Mouse (Mus musculus) hindbrain, embryonic 12.5 days (tissue): Measurements from ENCODE around the gene Qrfp. TPM values are rescaled to one million over a fixed set of nuclear protein-coding genes. Genes with fewer than 3 reads are reported as not detected.

ENCODE experiments used
- ATAC-seq: fragments of 200-750 bp; cut with Nextera tagmentation; 2 replicates; pipeline ENCODE4 v1.8.0; 2017; ENCODE audit warnings: moderate TSS enrichment; ENCODE audit not compliant: low FRiP score
- H3K27ac ChIP-seq: fragments of 300-500 bp; sonication (generic); 2 replicates; pipeline ENCODE4 v1.5.1; 2016; ENCODE audit warnings: mild to moderate bottlenecking
- H3K27me3 ChIP-seq: fragments of 300-500 bp; sonication (generic); 2 replicates; pipeline ENCODE4 v1.6.1; 2016; ENCODE audit warnings: mild to moderate bottlenecking
- H3K36me3 ChIP-seq: fragments of 300-500 bp; sonication (generic); 2 replicates; pipeline ENCODE4 v1.6.1; 2016; ENCODE audit warnings: mild to moderate bottlenecking
- H3K4me1 ChIP-seq: fragments of 300-500 bp; sonication (generic); 2 replicates; pipeline ENCODE4 v1.6.1; 2016
- H3K4me2 ChIP-seq: fragments of 300-500 bp; sonication (generic); replicated peaks from 2 replicates; pipeline ENCODE4 v1.6.1; 2016; ENCODE audit warnings: mild to moderate bottlenecking
- H3K4me3 ChIP-seq: fragments of 300-500 bp; sonication (generic); 2 replicates; pipeline ENCODE4 v1.5.1; 2016; ENCODE audit warnings: mild to moderate bottlenecking
- H3K9ac ChIP-seq: fragments of 300-500 bp; sonication (generic); 2 replicates; pipeline ENCODE4 v1.6.1; 2016; ENCODE audit warnings: mild to moderate bottlenecking, moderate library complexity
- H3K9me3 ChIP-seq: fragments of 300-500 bp; sonication (generic); replicated peaks from 2 replicates; pipeline ENCODE4 v1.6.1; 2016; ENCODE audit warnings: mild to moderate bottlenecking
- WGBS: fragments of 180-500 bp; shearing (Covaris S2); methylation state at CpG from one replicate; pipeline ENCODE4 v1.1.7; 2016; 5-methylcytosine and 5-hydroxymethylcytosine counted together
- polyA plus RNA-seq: library from polyadenylated mRNA; unstranded; fragments of >200 nt; fragmentation: Nextera tagmentation; extraction: Ambion mirVana; gene quantifications from 2 replicates; pipeline ENCODE4 v1.2.1, GENCODE M21; 2016

The Qrfp gene
- polyA plus RNA-seq, 1 experiment from 2014 or later = 0.18 TPM

GRCm38 (mm10) chr2:31763271-31763670, 47.1 kb downstream of the Qrfp start:
- no peak overlapping the region for H3K27ac ChIP-seq
- H3K4me1 ChIP-seq = peaks cover 60% of the 10 kb centered on the region
- no peak overlapping the region for H3K4me3 ChIP-seq

GRCm38 (mm10) chr2:31762853-31763252, 47.5 kb downstream of the Qrfp start:
- Histone ChIP-seq H3K9ac (no peak overlapping the region), H3K4me3 (no peak overlapping the region), H3K4me1 (peaks cover 57% of the 10 kb centered on the region), H3K4me2 (peak overlapping the region; percentile 89), H3K36me3 (no peaks in the 10 kb centered on the region), H3K9me3 (no peaks in the 10 kb centered on the region), H3K27me3 (no peaks in the 10 kb centered on the region), H3K27ac (no peak overlapping the region)
- no peak for ATAC-seq
- 3% methylated on average over 2 of the region's 2 CpGs for WGBS

More at GRCm38 (mm10) chr2:31763271-31763670, 47.1 kb downstream of the Qrfp start:
- ATAC-seq = no peak
- no peaks in the 10 kb centered on the region for H3K36me3 ChIP-seq
- H3K4me2 ChIP-seq = 0 out of 2 replicates have a peak overlapping the region, but pooled peaks have one; percentile 89
- H3K27me3 ChIP-seq = no peaks in the 10 kb centered on the region
- 5% methylated on average over 2 of the region's 2 CpGs for WGBS
- no peaks in the 10 kb centered on the region for H3K9me3 ChIP-seq
- no peak overlapping the region for H3K9ac ChIP-seq

- WGBS = 32% methylated on average over 3 of the region's 3 CpGs
- Histone ChIP-seq H3K27ac (peak overlapping the region; percentile 86; the same call in 1 of the 2 replicates), H3K9me3 (no peaks in the 10 kb centered on the region), H3K4me2 (peak overlapping the region; percentile 89), H3K4me1 (peaks cover 57% of the 10 kb centered on the region), H3K4me3 (peak overlapping the region; percentile 76), H3K27me3 (no peaks in the 10 kb centered on the region), H3K9ac (peak overlapping the region; percentile 92; the same call in 1 of the 2 replicates), H3K36me3 (no peaks in the 10 kb centered on the region)
- no peak for ATAC-seq
Observed at GRCm38 (mm10) chr2:31762155-31762554, 48.2 kb downstream of the Qrfp start.

- Histone ChIP-seq H3K9ac (peak overlapping the region; percentile 92), H3K4me1 (peaks cover 59% of the 10 kb centered on the region), H3K36me3 (no peaks in the 10 kb centered on the region), H3K4me3 (peak overlapping the region; percentile 76), H3K9me3 (no peaks in the 10 kb centered on the region), H3K27ac (peak overlapping the region; percentile 86), H3K27me3 (no peaks in the 10 kb centered on the region), H3K4me2 (peak overlapping the region; percentile 89)
- WGBS = 7% methylated on average over 4 of the region's 4 CpGs
- ATAC-seq = no peak
Observed at GRCm38 (mm10) chr2:31761585-31761984, 48.8 kb downstream of the Qrfp start.

- peak overlapping the region; percentile 76 for H3K4me3 ChIP-seq
- 9% methylated on average over 7 of the region's 7 CpGs for WGBS
- no peaks in the 10 kb centered on the region for H3K9me3 ChIP-seq
- H3K27ac ChIP-seq = peak overlapping the region; percentile 86
- no peaks in the 10 kb centered on the region for H3K27me3 ChIP-seq
- peaks cover 59% of the 10 kb centered on the region for H3K4me1 ChIP-seq
- peak overlapping the region; percentile 89 for H3K4me2 ChIP-seq
- no peaks in the 10 kb centered on the region for H3K36me3 ChIP-seq
- ATAC-seq = no peak
- peak overlapping the region; percentile 92 for H3K9ac ChIP-seq
Observed at GRCm38 (mm10) chr2:31761115-31761531, 49.3 kb downstream of the Qrfp start.

- H3K36me3 ChIP-seq = no peaks in the 10 kb centered on the region
- peak overlapping the region; percentile 76 for H3K4me3 ChIP-seq
- H3K9me3 ChIP-seq = no peaks in the 10 kb centered on the region
- no peak for ATAC-seq
- H3K27ac ChIP-seq = peak overlapping the region; percentile 86
- H3K4me1 ChIP-seq = peaks cover 53% of the 10 kb centered on the region
- H3K9ac ChIP-seq = peak overlapping the region; percentile 92
- no peaks in the 10 kb centered on the region for H3K27me3 ChIP-seq
- 0% methylated on average over 1 of the region's 1 CpGs for WGBS
- H3K4me2 ChIP-seq = peak overlapping the region; percentile 89
Observed at GRCm38 (mm10) chr2:31760486-31760885, 49.9 kb downstream of the Qrfp start.

- Histone ChIP-seq H3K9ac (peak overlapping the region; percentile 92), H3K9me3 (no peaks in the 10 kb centered on the region), H3K4me1 (peaks cover 48% of the 10 kb centered on the region), H3K27ac (peak overlapping the region; percentile 86), H3K27me3 (no peaks in the 10 kb centered on the region), H3K36me3 (no peaks in the 10 kb centered on the region), H3K4me3 (peak overlapping the region; percentile 76), H3K4me2 (peak overlapping the region; percentile 89)
- peak; percentile 91 for ATAC-seq
- WGBS = under 1% methylated on average over 42 of the region's 42 CpGs
Observed at GRCm38 (mm10) chr2:31759751-31760460, 50.5 kb downstream of the Qrfp start.

- ATAC-seq = no peak
- 90% methylated on average over 5 of the region's 5 CpGs for WGBS
- Histone ChIP-seq H3K9me3 (no peaks in the 10 kb centered on the region), H3K27ac (no peak overlapping the region), H3K4me2 (peak overlapping the region; percentile 89), H3K4me3 (no peak overlapping the region), H3K36me3 (no peaks in the 10 kb centered on the region), H3K9ac (no peak overlapping the region), H3K4me1 (peaks cover 46% of the 10 kb centered on the region), H3K27me3 (no peaks in the 10 kb centered on the region)
Observed at GRCm38 (mm10) chr2:31758966-31759365, 51.4 kb downstream of the Qrfp start.

- ATAC-seq = no peak
- Histone ChIP-seq H3K27me3 (no peaks in the 10 kb centered on the region), H3K9ac (no peak overlapping the region), H3K9me3 (no peaks in the 10 kb centered on the region), H3K36me3 (no peaks in the 10 kb centered on the region), H3K4me3 (no peak overlapping the region), H3K4me1 (peaks cover 36% of the 10 kb centered on the region), H3K4me2 (no peak overlapping the region), H3K27ac (no peak overlapping the region)
Observed at GRCm38 (mm10) chr2:31757472-31757871, 52.9 kb downstream of the Qrfp start.

Other genes starting within 250 kb of the Qrfp start
- gene Fubp3, start 237.9 kb downstream of the Qrfp start, polyA plus RNA-seq = 86.0 and 96.8 TPM in 2 replicates
- gene Prdm12, start 170.5 kb downstream of the Qrfp start, polyA plus RNA-seq = 6.7 and 10.4 TPM in 2 replicates
- 46.4 and 49.4 TPM in 2 replicates for gene Exosc2, start 139.9 kb downstream of the Qrfp start, polyA plus RNA-seq
- 44.7 and 47.2 TPM in 2 replicates for gene Abl1, start 122.2 kb downstream of the Qrfp start, polyA plus RNA-seq
- 3.7 and 4.4 TPM in 2 replicates for gene Fibcd1, start 35.4 kb upstream of the Qrfp start, polyA plus RNA-seq
- gene Lamc3, start 76.7 kb upstream of the Qrfp start, polyA plus RNA-seq = 7.2 and 7.6 TPM in 2 replicates
- gene Aif1l, start 139.6 kb upstream of the Qrfp start, polyA plus RNA-seq = 44.1 and 58.0 TPM in 2 replicates
- gene Nup214, start 163.9 kb upstream of the Qrfp start, polyA plus RNA-seq = 75.3 and 79.7 TPM in 2 replicates